Mouse (Mus musculus): Measurements from ENCODE around the gene Lhx2. TPM values are rescaled to one million over a fixed set of nuclear protein-coding genes. Genes with fewer than 3 reads are reported as not detected.
A peak's percentile ranks its signal among the peaks of the same experiment; 100 is the strongest.

Lhx2 gene
- 17.1 and 19.6 TPM in 2 replicates for polyA plus RNA-seq (2015; fragmentation: Nextera tagmentation; extraction: Ambion mirVana)

GRCm38 (mm10) chr2:38338990-38339909 lies at the start of gene Lhx2:
TSS of gene Lhx2 (plus strand) at chr2:38339281.
- peak within 1 kb of the TSS; percentile 45 for H3K4me3 ChIP-seq (replicated peaks)
- H3K36me3 ChIP-seq = no peaks in the 10 kb centered on the region
- H3K4me1 ChIP-seq = peaks cover 20% of the 10 kb centered on the region
- peak within 1 kb of the TSS; percentile 79 for H3K4me2 ChIP-seq (replicated peaks)
- H3K27ac ChIP-seq (replicated peaks) = no peak within 1 kb of the TSS
- peaks cover 90% of the 10 kb centered on the region for H3K27me3 ChIP-seq
- ATAC-seq (ENCODE audit: insufficient number of reproducible peaks, low FRiP score, low TSS enrichment, low read depth) = peak; percentile 58; the same call in 1 of the 2 replicates
- H3K9me3 ChIP-seq (replicated peaks) = no peaks in the 10 kb centered on the region
- peak within 1 kb of the TSS; percentile 21; the same call in 1 of the 2 replicates for H3K9ac ChIP-seq
- under 1% methylated on average over 70 of the region's 92 CpGs for WGBS

GRCm38 (mm10) chr2:38291526-38291925 lies 47.6 kb upstream of the Lhx2 start:
- no peak overlapping the region for H3K4me2 ChIP-seq (replicated peaks)
- 65% methylated on average over 1 of the region's 1 CpGs for WGBS

GRCm38 (mm10) chr2:38295939-38296338 lies 43.1 kb upstream of the Lhx2 start:
- Histone ChIP-seq H3K4me2 (replicated peaks) (no peak overlapping the region), H3K9ac (no peak overlapping the region), H3K27ac (replicated peaks) (no peak overlapping the region), H3K9me3 (replicated peaks) (no peaks in the 10 kb centered on the region), H3K27me3 (no peaks in the 10 kb centered on the region), H3K4me3 (replicated peaks) (no peak overlapping the region), H3K36me3 (no peaks in the 10 kb centered on the region), H3K4me1 (peaks cover 3% of the 10 kb centered on the region; the same call in 1 of the 2 replicates)
- 86% methylated on average over 4 of the region's 4 CpGs for WGBS
- no peak for ATAC-seq (ENCODE audit: insufficient number of reproducible peaks, low FRiP score, low TSS enrichment, low read depth)

More at GRCm38 (mm10) chr2:38291526-38291925, 47.6 kb upstream of the Lhx2 start:
- Histone ChIP-seq H3K9ac (no peak overlapping the region), H3K4me3 (replicated peaks) (no peak overlapping the region), H3K27me3 (no peaks in the 10 kb centered on the region), H3K36me3 (no peaks in the 10 kb centered on the region), H3K9me3 (replicated peaks) (no peaks in the 10 kb centered on the region), H3K4me1 (peaks cover 8% of the 10 kb centered on the region; the same call in 1 of the 2 replicates), H3K27ac (replicated peaks) (no peak overlapping the region)
- no peak for ATAC-seq (ENCODE audit: insufficient number of reproducible peaks, low FRiP score, low TSS enrichment, low read depth)

GRCm38 (mm10) chr2:38300941-38301340 lies 38.1 kb upstream of the Lhx2 start:
- Histone ChIP-seq H3K27me3 (no peaks in the 10 kb centered on the region; the same call in 1 of the 2 replicates), H3K9me3 (replicated peaks) (no peaks in the 10 kb centered on the region), H3K4me1 (peaks cover 3% of the 10 kb centered on the region; the same call in 1 of the 2 replicates), H3K9ac (no peak overlapping the region), H3K27ac (replicated peaks) (no peak overlapping the region), H3K36me3 (no peaks in the 10 kb centered on the region), H3K4me3 (replicated peaks) (no peak overlapping the region), H3K4me2 (replicated peaks) (no peak overlapping the region)
- no peak for ATAC-seq (ENCODE audit: insufficient number of reproducible peaks, low FRiP score, low TSS enrichment, low read depth)
- 60% methylated on average over 2 of the region's 2 CpGs for WGBS

DNA sequence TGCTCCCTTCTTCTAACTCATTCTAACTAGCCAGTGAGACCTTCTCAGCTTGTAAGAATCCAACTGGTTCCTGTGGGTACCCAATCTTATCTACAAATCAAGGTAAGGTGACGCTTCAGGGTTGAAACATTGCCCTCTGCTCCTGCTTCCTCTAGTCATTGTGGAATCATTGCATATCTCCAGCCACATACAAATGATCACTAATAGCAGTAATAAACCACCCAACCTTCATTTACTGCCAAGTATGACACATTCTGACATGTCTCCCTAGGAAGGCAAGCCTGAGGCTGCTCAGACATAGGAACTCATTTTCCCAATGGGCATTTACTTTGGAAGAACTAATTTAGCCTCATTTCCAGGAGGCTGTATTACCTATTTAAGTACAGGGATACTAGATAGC lies 33.9 kb upstream of the Lhx2 start:
- Histone ChIP-seq H3K9ac (no peak overlapping the region), H3K4me2 (replicated peaks) (no peak overlapping the region), H3K9me3 (replicated peaks) (no peaks in the 10 kb centered on the region), H3K27ac (replicated peaks) (no peak overlapping the region), H3K36me3 (no peaks in the 10 kb centered on the region), H3K4me3 (replicated peaks) (no peak overlapping the region), H3K4me1 (peaks cover under 1% of the 10 kb centered on the region; the same call in 1 of the 2 replicates), H3K27me3 (no peaks in the 10 kb centered on the region; the same call in 1 of the 2 replicates)
- ATAC-seq (ENCODE audit: insufficient number of reproducible peaks, low FRiP score, low TSS enrichment, low read depth) = no peak
- WGBS = 88% methylated on average over 1 of the region's 1 CpGs

DNA sequence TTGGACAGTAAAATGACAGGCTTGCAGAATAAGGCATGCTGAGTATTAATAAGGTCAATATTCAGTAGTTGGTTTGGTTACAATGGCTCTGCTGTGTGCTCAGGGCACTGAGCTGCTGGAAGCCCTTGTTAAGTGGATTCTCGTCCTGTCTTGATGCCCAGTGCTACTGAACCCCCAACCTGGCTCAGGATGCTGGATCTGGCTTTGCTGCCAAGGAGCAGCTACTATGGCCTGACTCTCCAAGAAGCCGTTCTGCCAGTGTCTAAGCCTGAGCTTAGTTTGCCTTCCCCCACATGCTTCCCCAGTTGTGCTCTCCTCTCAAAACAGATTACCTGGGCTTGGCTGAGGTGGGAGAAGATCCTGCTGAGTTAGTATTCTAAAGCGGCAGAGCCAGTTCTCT lies 26.2 kb upstream of the Lhx2 start:
- no peak overlapping the region for H3K4me3 ChIP-seq (replicated peaks)
- ATAC-seq (ENCODE audit: insufficient number of reproducible peaks, low FRiP score, low TSS enrichment, low read depth) = no peak
- no peaks in the 10 kb centered on the region for H3K27me3 ChIP-seq
- H3K4me1 ChIP-seq = no peaks in the 10 kb centered on the region
- no peaks in the 10 kb centered on the region for H3K36me3 ChIP-seq
- H3K4me2 ChIP-seq (replicated peaks) = no peak overlapping the region
- no peak overlapping the region for H3K27ac ChIP-seq (replicated peaks)
- no peak overlapping the region for H3K9ac ChIP-seq
- H3K9me3 ChIP-seq (replicated peaks) = no peaks in the 10 kb centered on the region
- 34% methylated on average over 3 of the region's 3 CpGs for WGBS

DNA sequence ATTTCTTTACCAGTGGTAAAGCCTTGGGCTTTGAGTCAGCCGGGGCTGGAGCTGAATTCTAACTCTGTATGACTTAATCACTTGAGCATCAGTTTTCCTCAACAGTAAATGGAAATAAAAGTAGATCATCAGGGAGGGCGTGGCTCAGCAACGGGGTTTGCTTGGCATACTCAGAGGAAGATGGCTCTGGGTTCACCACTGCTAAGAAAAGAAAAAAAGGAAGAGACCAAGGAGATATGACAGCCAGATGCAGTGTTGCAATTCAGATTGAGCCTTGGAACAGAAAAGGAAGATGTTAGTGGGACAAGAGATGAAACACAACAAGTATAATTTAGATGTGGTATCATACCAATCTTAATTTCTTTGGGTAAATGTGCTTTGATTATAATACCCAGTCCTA lies 25.7 kb upstream of the Lhx2 start:
- no peak overlapping the region for H3K4me2 ChIP-seq (replicated peaks)
- no peaks in the 10 kb centered on the region for H3K27me3 ChIP-seq
- no peak overlapping the region for H3K9ac ChIP-seq
- no peak for ATAC-seq (ENCODE audit: insufficient number of reproducible peaks, low FRiP score, low TSS enrichment, low read depth)
- 46% methylated on average over 3 of the region's 3 CpGs for WGBS
- no peak overlapping the region for H3K27ac ChIP-seq (replicated peaks)
- H3K4me1 ChIP-seq = no peaks in the 10 kb centered on the region
- no peak overlapping the region for H3K4me3 ChIP-seq (replicated peaks)
- H3K36me3 ChIP-seq = no peaks in the 10 kb centered on the region
- no peaks in the 10 kb centered on the region for H3K9me3 ChIP-seq (replicated peaks)

DNA sequence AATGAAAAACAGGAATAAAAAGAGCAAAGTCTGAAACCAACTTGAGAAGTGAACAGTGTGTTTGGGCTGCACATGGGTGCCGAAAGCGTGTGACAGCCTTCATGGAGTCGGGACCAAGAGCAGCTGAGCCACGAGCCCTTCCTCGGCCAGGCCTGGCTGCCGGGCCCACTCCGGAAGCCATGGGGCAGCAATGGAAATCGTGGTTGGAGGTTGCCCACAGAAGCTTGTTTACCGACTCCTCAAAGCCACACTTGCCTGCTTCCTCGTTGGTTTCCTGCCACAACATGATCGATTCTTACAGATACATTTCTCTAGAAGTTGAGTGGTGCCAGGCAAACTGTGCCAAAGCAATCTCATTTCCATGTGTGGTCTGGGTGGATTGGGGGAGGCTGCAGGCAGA lies 20.0 kb upstream of the Lhx2 start:
- Histone ChIP-seq H3K27me3 (0 out of 2 replicates have a peak, but pooled peaks cover 6% of the 10 kb centered on the region), H3K36me3 (no peaks in the 10 kb centered on the region), H3K9ac (no peak overlapping the region), H3K4me3 (replicated peaks) (no peak overlapping the region), H3K4me2 (replicated peaks) (no peak overlapping the region), H3K27ac (replicated peaks) (no peak overlapping the region), H3K4me1 (no peaks in the 10 kb centered on the region), H3K9me3 (replicated peaks) (no peaks in the 10 kb centered on the region)
- no peak for ATAC-seq (ENCODE audit: insufficient number of reproducible peaks, low FRiP score, low TSS enrichment, low read depth)
- 69% methylated on average over 11 of the region's 11 CpGs for WGBS

DNA sequence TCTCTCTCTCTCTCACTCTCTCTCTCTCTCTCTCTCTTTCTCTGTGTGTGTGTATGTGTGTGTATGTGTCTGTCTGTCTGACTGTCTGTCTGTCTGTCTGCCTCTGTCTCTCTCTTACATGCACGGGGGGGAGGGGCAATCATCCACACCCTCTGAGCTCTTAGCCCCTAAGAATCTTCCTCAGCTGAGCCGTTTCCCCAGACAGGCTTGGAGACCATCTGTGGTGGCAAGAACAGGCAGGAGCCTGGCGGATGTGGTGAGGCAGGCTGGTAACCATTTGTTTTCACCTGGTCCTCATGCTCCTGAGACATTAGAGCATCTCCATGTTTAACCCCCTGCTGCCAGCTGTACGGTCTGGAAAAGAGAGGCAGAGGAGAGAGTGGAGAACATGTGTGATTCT lies 18.2 kb upstream of the Lhx2 start:
- Histone ChIP-seq H3K9ac (no peak overlapping the region), H3K36me3 (no peaks in the 10 kb centered on the region), H3K27ac (replicated peaks) (no peak overlapping the region), H3K4me1 (no peaks in the 10 kb centered on the region), H3K27me3 (0 out of 2 replicates have a peak, but pooled peaks cover 6% of the 10 kb centered on the region), H3K4me3 (replicated peaks) (no peak overlapping the region), H3K4me2 (replicated peaks) (no peak overlapping the region), H3K9me3 (replicated peaks) (no peaks in the 10 kb centered on the region)
- no peak for ATAC-seq (ENCODE audit: insufficient number of reproducible peaks, low FRiP score, low TSS enrichment, low read depth)
- WGBS = 32% methylated on average over 4 of the region's 4 CpGs

DNA sequence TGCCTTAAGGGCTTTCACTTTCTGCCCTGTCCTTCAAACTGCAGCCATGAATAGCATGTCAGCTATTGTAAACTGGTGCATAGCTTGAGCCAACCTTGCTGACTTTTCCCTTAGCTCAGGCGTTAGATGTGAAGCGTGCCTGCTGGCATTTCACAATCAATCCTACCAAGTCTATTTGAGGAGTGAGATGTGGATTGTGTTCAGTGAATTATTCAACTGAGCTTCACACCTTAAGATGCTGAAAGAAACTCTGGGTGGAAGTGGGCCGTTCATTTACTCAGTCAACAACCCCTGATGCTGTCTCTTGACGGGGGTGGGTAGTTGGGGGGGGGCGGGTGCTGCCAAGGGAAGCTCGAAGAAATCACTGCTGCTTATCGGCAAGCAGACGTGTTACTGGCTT lies 15.7 kb upstream of the Lhx2 start:
- ATAC-seq (ENCODE audit: insufficient number of reproducible peaks, low FRiP score, low TSS enrichment, low read depth) = no peak
- Histone ChIP-seq H3K4me2 (replicated peaks) (no peak overlapping the region), H3K36me3 (no peaks in the 10 kb centered on the region), H3K9ac (no peak overlapping the region), H3K27me3 (0 out of 2 replicates have a peak, but pooled peaks cover 6% of the 10 kb centered on the region), H3K9me3 (replicated peaks) (no peaks in the 10 kb centered on the region), H3K4me3 (replicated peaks) (no peak overlapping the region), H3K4me1 (no peaks in the 10 kb centered on the region), H3K27ac (replicated peaks) (no peak overlapping the region)
- WGBS = 70% methylated on average over 8 of the region's 8 CpGs

GRCm38 (mm10) chr2:38326671-38327070 lies 12.4 kb upstream of the Lhx2 start:
- Histone ChIP-seq H3K36me3 (no peaks in the 10 kb centered on the region), H3K9ac (no peak overlapping the region), H3K27ac (replicated peaks) (no peak overlapping the region), H3K9me3 (replicated peaks) (no peaks in the 10 kb centered on the region), H3K4me1 (no peaks in the 10 kb centered on the region), H3K4me2 (replicated peaks) (no peak overlapping the region), H3K4me3 (replicated peaks) (no peak overlapping the region), H3K27me3 (0 out of 2 replicates have a peak, but pooled peaks cover 3% of the 10 kb centered on the region)
- ATAC-seq (ENCODE audit: insufficient number of reproducible peaks, low FRiP score, low TSS enrichment, low read depth) = no peak
- WGBS = 56% methylated on average over 1 of the region's 1 CpGs

Measured in embryonic facial prominence, embryonic 15.5 days (tissue).